Mouse (Mus musculus) cortical plate, adult 2 months (tissue): Measurements from ENCODE around the gene Ptpn14.

Experiments used
- CTCF ChIP-seq: fragments of 200-500 bp; IDR thresholded peaks from 2 replicates; pipeline ENCODE4 v1.5.1; 2011; ENCODE audit warnings: mild to moderate bottlenecking, control low read depth, low read length; ENCODE audit not compliant: insufficient read depth; ENCODE audit errors: extremely low read depth
- POLR2A ChIP-seq: fragments of 200-500 bp; IDR thresholded peaks from 2 replicates; pipeline ENCODE4 v1.6.1; 2011; ENCODE audit warnings: mild to moderate bottlenecking, low read length, control low read depth; ENCODE audit not compliant: insufficient read depth; ENCODE audit errors: extremely low read depth

DNA sequence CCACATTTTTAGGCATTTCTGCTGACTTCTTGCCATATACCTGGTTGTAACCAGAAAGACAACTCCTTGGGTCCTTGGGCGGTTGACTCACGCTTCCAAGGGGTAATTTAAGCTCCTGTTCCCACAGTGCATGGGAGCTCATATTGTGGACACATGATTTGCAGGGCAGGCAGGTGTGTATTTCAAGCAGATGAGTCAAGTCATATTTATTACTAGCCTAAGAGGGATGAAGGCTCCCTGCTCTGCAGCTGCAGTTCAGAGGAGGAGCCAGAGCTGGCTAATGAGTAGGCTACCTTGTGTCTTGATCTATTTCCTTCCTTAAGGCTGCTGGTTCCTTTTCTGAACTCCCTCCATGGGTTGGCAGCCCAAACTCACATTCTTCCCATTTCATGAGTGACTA, 83.7 kb downstream of the Ptpn14 start:
- no peak for TF ChIP-seq CTCF
- TF ChIP-seq POLR2A, result no peak
